Mouse (Mus musculus) MEL (cell line): Measurements from ENCODE around the gene Cmtm7. TPM values are rescaled to one million over a fixed set of nuclear protein-coding genes. Genes with fewer than 3 reads are reported as not detected.

Experiments used
- DNase-seq: peaks from one replicate; pipeline ENCODE4 v3.0.0; 2011; ENCODE audit warnings: low read depth, low spot score
- H3K27ac ChIP-seq: 2 replicates; pipeline ENCODE4 v1.5.1; 2012; ENCODE audit warnings: low read depth, mild to moderate bottlenecking, control low read depth, low read length, moderate library complexity; ENCODE audit not compliant: control insufficient read depth
- H3K27me3 ChIP-seq, 2 experiments: fragments of 150-350 bp in 1 of 2; sonication (generic) in 1 of 2; 2 replicates each; pipeline ENCODE4 v1.6.1; 2012; ENCODE audit warnings: low read length in 2 of 2, mild to moderate bottlenecking in 2 of 2, improper control_type of control experiment in 1 of 2, moderate library complexity in 1 of 2; ENCODE audit not compliant: insufficient read depth in 2 of 2, control insufficient read depth in 1 of 2
- H3K36me3 ChIP-seq, 2 experiments: 2 replicates each; pipeline ENCODE4 v1.6.1; 2012 to 2014; ENCODE audit warnings: low read length in 2 of 2, improper control_type of control experiment in 1 of 2, inconsistent platforms in 1 of 2, mild to moderate bottlenecking in 1 of 2; ENCODE audit not compliant: insufficient read depth in 2 of 2, control insufficient read depth in 1 of 2
- H3K4me1 ChIP-seq, 2 experiments: fragments of 150-350 bp in 1 of 2; sonication (generic) in 1 of 2; 2 replicates each; pipeline ENCODE4 v1.6.1; 2012; ENCODE audit warnings: low read length in 2 of 2, improper control_type of control experiment in 1 of 2, mild to moderate bottlenecking in 1 of 2; ENCODE audit not compliant: insufficient read depth in 2 of 2, control insufficient read depth in 1 of 2
- H3K4me3 ChIP-seq, 2 experiments: fragments of 150-350 bp in 1 of 2; sonication (generic) in 1 of 2; 2 replicates each; pipeline ENCODE4 v1.5.1; 2012; ENCODE audit warnings: low read depth in 2 of 2, low read length in 2 of 2, mild to moderate bottlenecking in 2 of 2, moderate library complexity in 2 of 2, control low read depth in 1 of 2, improper control_type of control experiment in 1 of 2; ENCODE audit not compliant: control insufficient read depth in 1 of 2, insufficient read depth in 1 of 2
- H3K79me2 ChIP-seq: 2 replicates; pipeline ENCODE4 v1.6.1; 2012; ENCODE audit warnings: mild to moderate bottlenecking, low read length, moderate library complexity; ENCODE audit not compliant: control insufficient read depth, poor library complexity, insufficient read depth
- H3K9ac ChIP-seq: 2 replicates; pipeline ENCODE4 v1.6.1; 2012; ENCODE audit warnings: low read depth, mild to moderate bottlenecking, control low read depth, low read length, moderate library complexity; ENCODE audit not compliant: control insufficient read depth, poor library complexity, severe bottlenecking
- H3K9me3 ChIP-seq: fragments of 150-350 bp; sonication (generic); replicated peaks from 2 replicates; pipeline ENCODE4 v1.6.1; 2012; ENCODE audit warnings: mild to moderate bottlenecking, low read length, improper control_type of control experiment, moderate library complexity; ENCODE audit not compliant: insufficient read depth
- CHD1 ChIP-seq: IDR thresholded peaks from 2 replicates; pipeline ENCODE4 v1.6.1; 2012; ENCODE audit warnings: low read depth, mild to moderate bottlenecking, inconsistent platforms, low read length, improper control_type of control experiment
- CHD2 ChIP-seq: IDR thresholded peaks from 2 replicates; pipeline ENCODE4 v1.6.1; 2011; ENCODE audit warnings: low read length, improper control_type of control experiment
- CTCF ChIP-seq, 3 experiments: IDR thresholded peaks in 2 of 3; conservative IDR thresholded peaks in 1 of 3; 2 replicates each; pipeline ENCODE4 v1.5.1; 2011 to 2012; ENCODE audit warnings: low read length in 3 of 3, low read depth in 2 of 3, mild to moderate bottlenecking in 2 of 3, improper control_type of control experiment in 1 of 3, inconsistent platforms in 1 of 3, mixed read lengths in 1 of 3, moderate library complexity in 1 of 3; ENCODE audit not compliant: control insufficient read depth in 1 of 3, insufficient read depth in 1 of 3, poor library complexity in 1 of 3, severe bottlenecking in 1 of 3
- E2F4 ChIP-seq: IDR thresholded peaks from 2 replicates; pipeline ENCODE4 v1.6.1; 2011; ENCODE audit warnings: low read depth, low read length, improper control_type of control experiment, borderline replicate concordance
- ETS1 ChIP-seq: IDR thresholded peaks from 2 replicates; pipeline ENCODE4 v1.6.1; 2012; ENCODE audit warnings: low read depth, mild to moderate bottlenecking, inconsistent platforms, low read length, improper control_type of control experiment, moderate library complexity
- GATA1 ChIP-seq: IDR thresholded peaks from 2 replicates; pipeline ENCODE4 v1.6.1; 2011; ENCODE audit warnings: low read depth, low read length, improper control_type of control experiment
- HCFC1 ChIP-seq: IDR thresholded peaks from 2 replicates; pipeline ENCODE4 v1.6.1; 2012; ENCODE audit warnings: low read depth, mild to moderate bottlenecking, inconsistent platforms, low read length, improper control_type of control experiment, moderate library complexity
- JUND ChIP-seq: IDR thresholded peaks from 2 replicates; pipeline ENCODE4 v1.6.1; 2011; ENCODE audit warnings: low read depth, mild to moderate bottlenecking, improper control_type of control experiment, low read length
- KAT2A ChIP-seq: conservative IDR thresholded peaks from 2 replicates; pipeline ENCODE4 v1.6.1; 2012; ENCODE audit warnings: low read depth, low read length, improper control_type of control experiment, inconsistent platforms
- MAX ChIP-seq: IDR thresholded peaks from 2 replicates; pipeline ENCODE4 v1.6.1; 2011; ENCODE audit warnings: low read length, improper control_type of control experiment
- MAZ ChIP-seq: IDR thresholded peaks from 2 replicates; pipeline ENCODE4 v1.6.1; 2012; ENCODE audit warnings: low read depth, mild to moderate bottlenecking, inconsistent platforms, low read length, improper control_type of control experiment
- MEF2A ChIP-seq: IDR thresholded peaks from 2 replicates; pipeline ENCODE4 v1.6.1; 2014; ENCODE audit warnings: low read depth, mild to moderate bottlenecking, inconsistent platforms, low read length, improper control_type of control experiment; ENCODE audit not compliant: poor library complexity, insufficient replicate concordance, severe bottlenecking; ENCODE audit errors: extremely low read depth
- MXI1 ChIP-seq: IDR thresholded peaks from 2 replicates; pipeline ENCODE4 v1.6.1; 2011; ENCODE audit warnings: mild to moderate bottlenecking, low read depth, low read length, improper control_type of control experiment
- MYB ChIP-seq: IDR thresholded peaks from 2 replicates; pipeline ENCODE4 v1.6.1; 2011; ENCODE audit warnings: mild to moderate bottlenecking, low read depth, low read length, improper control_type of control experiment
- MYC ChIP-seq: IDR thresholded peaks from 2 replicates; pipeline ENCODE4 v1.6.1; 2011; ENCODE audit warnings: low read depth, mild to moderate bottlenecking, low read length, improper control_type of control experiment, moderate library complexity
- NRF1 ChIP-seq: IDR thresholded peaks from 2 replicates; pipeline ENCODE4 v1.6.1; 2014; ENCODE audit warnings: low read depth, mild to moderate bottlenecking, inconsistent platforms, low read length, improper control_type of control experiment, moderate library complexity; ENCODE audit not compliant: poor library complexity, insufficient read depth, severe bottlenecking
- POLR2A ChIP-seq, 2 experiments: IDR thresholded peaks; 2 replicates each; pipeline ENCODE4 v1.6.1; 2011 to 2012; ENCODE audit warnings: low read length in 2 of 2, mild to moderate bottlenecking in 2 of 2, control low read depth in 1 of 2, improper control_type of control experiment in 1 of 2, low read depth in 1 of 2, moderate library complexity in 1 of 2; ENCODE audit not compliant: control insufficient read depth in 1 of 2, insufficient read depth in 1 of 2, poor library complexity in 1 of 2
- POLR2AphosphoS2 ChIP-seq: IDR thresholded peaks from 2 replicates; pipeline ENCODE4 v1.6.1; 2011; ENCODE audit warnings: low read length, improper control_type of control experiment
- POLR2AphosphoS5 ChIP-seq: IDR thresholded peaks from 2 replicates; pipeline ENCODE4 v1.6.1; 2012; ENCODE audit warnings: low read depth, borderline replicate concordance, mild to moderate bottlenecking, inconsistent platforms, low read length, moderate library complexity, mixed read lengths
- RAD21 ChIP-seq: IDR thresholded peaks from 2 replicates; pipeline ENCODE4 v1.6.1; 2011; ENCODE audit warnings: mild to moderate bottlenecking, low read depth, low read length, improper control_type of control experiment
- RCOR1 ChIP-seq: IDR thresholded peaks from 2 replicates; pipeline ENCODE4 v1.6.1; 2012; ENCODE audit warnings: low read depth, mild to moderate bottlenecking, inconsistent platforms, low read length, improper control_type of control experiment
- SIN3A ChIP-seq: IDR thresholded peaks from 2 replicates; pipeline ENCODE4 v1.6.1; 2012; ENCODE audit warnings: low read length, improper control_type of control experiment, inconsistent platforms
- TBP ChIP-seq: IDR thresholded peaks from 2 replicates; pipeline ENCODE4 v1.8.0; 2011; ENCODE audit warnings: low read depth, low read length, improper control_type of control experiment
- ZC3H11A ChIP-seq: IDR thresholded peaks from 2 replicates; pipeline ENCODE4 v1.6.1; 2012; ENCODE audit warnings: low read depth, mild to moderate bottlenecking, inconsistent platforms, low read length, improper control_type of control experiment
- ZKSCAN1 ChIP-seq: IDR thresholded peaks from 2 replicates; pipeline ENCODE4 v1.6.1; 2012; ENCODE audit warnings: low read depth, mild to moderate bottlenecking, inconsistent platforms, low read length, improper control_type of control experiment, moderate library complexity
- ZMIZ1 ChIP-seq: IDR thresholded peaks from 2 replicates; pipeline ENCODE4 v1.6.1; 2012; ENCODE audit warnings: low read depth, mild to moderate bottlenecking, inconsistent platforms, low read length, improper control_type of control experiment, moderate library complexity
- ZNF384 ChIP-seq: IDR thresholded peaks from 2 replicates; pipeline ENCODE4 v1.6.1; 2012; ENCODE audit warnings: low read depth, mild to moderate bottlenecking, inconsistent platforms, low read length, improper control_type of control experiment
- polyA plus RNA-seq, 2 experiments: library from polyadenylated mRNA; stranded (reverse) in 1 of 2; unstranded in 1 of 2; fragments of >175 nt in 1 of 2; fragments of >200 nt in 1 of 2; gene quantifications; 2 replicates each; pipeline versions ENCODE4 v1.2.1 to v1.2.4; 2012; ENCODE audit warnings: low replicate concordance in 2 of 2, low read depth in 1 of 2; ENCODE audit not compliant: insufficient read length in 2 of 2, insufficient read depth in 1 of 2, missing spikeins in 1 of 2
- total RNA-seq: library from RNA; depleted of rRNA; stranded (reverse); fragments of 300-350 nt; gene quantifications from 2 replicates; pipeline ENCODE4 v1.2.3, GENCODE M21; 2012

Cmtm7 gene
- total and polyA plus RNA-seq, 3 experiments: 290 to 545 TPM; not detected in 1

GRCm38 (mm10) chr9:114787716-114788115 lies 6.1 kb upstream of the Cmtm7 start (continued):
- TF ChIP-seq ZC3H11A (no peak), POLR2A (IDR thresholded peaks at IDR 0.05; ENCODE audit: control insufficient read depth in 1 of 2, insufficient read depth in 1 of 2, low read depth in 1 of 2, low read length in 2 of 2, poor library complexity in 1 of 2) (peak in 1 of 2 experiments; percentile 36; a peak in 1 of 4 replicates), MYC (peak; percentile 70; the same call in 1 of the 2 replicates), MXI1 (peak; percentile 73), HCFC1 (0 out of 2 replicates have a peak, but pooled peaks have one; percentile 46), GATA1 (peak; percentile 76)

- TF ChIP-seq NRF1 (no peak), JUND (no peak), ZKSCAN1 (no peak), MAX (no peak), POLR2AphosphoS2 (no peak), MYC (no peak), CTCF (IDR thresholded peaks at IDR 0.05 in 2 of 3, conservative IDR thresholded peaks at IDR 0.05 in 1 of 3; ENCODE audit: control insufficient read depth in 1 of 3, insufficient read depth in 1 of 3, low read depth in 2 of 3, low read length in 3 of 3, poor library complexity in 1 of 3, severe bottlenecking in 1 of 3) (no peak), POLR2A (IDR thresholded peaks at IDR 0.05; ENCODE audit: control insufficient read depth in 1 of 2, insufficient read depth in 1 of 2, low read depth in 1 of 2, low read length in 2 of 2, poor library complexity in 1 of 2) (no peak), CHD2 (no peak), ZC3H11A (no peak), ETS1 (no peak), CHD1 (no peak), E2F4 (no peak)
- DNase-seq: no peak
- Histone ChIP-seq H3K9ac (peak overlapping the region; percentile 28), H3K36me3 (peaks cover 0 to 38% of the 10 kb centered on the region in 2 experiments; a peak in 2 of 4 replicates), H3K27ac (peak overlapping the region; percentile 91), H3K9me3 (no peaks in the 10 kb centered on the region), H3K4me1 (peaks cover 17 to 45% of the 10 kb centered on the region in 2 experiments), H3K79me2 (peaks cover 4% of the 10 kb centered on the region), H3K27me3 (no peaks in the 10 kb centered on the region), H3K4me3 (peak overlapping the region in 1 of 2 experiments; percentile 14; a peak in 1 of 4 replicates)
Observed at GRCm38 (mm10) chr9:114787134-114787533, 5.5 kb upstream of the Cmtm7 start.

- Histone ChIP-seq H3K9me3 (no peaks in the 10 kb centered on the region), H3K4me3 (peak overlapping the region; percentile 53 to 56), H3K9ac (peak overlapping the region; percentile 74), H3K79me2 (peaks cover 18% of the 10 kb centered on the region), H3K27ac (peak overlapping the region; percentile 93), H3K36me3 (peaks cover 0 to 38% of the 10 kb centered on the region in 2 experiments; a peak in 2 of 4 replicates), H3K4me1 (peaks cover 17 to 45% of the 10 kb centered on the region in 2 experiments), H3K27me3 (no peaks in the 10 kb centered on the region)
- peak; percentile 84 for DNase-seq
- TF ChIP-seq RAD21: no peak
- TF ChIP-seq RCOR1: peak; percentile 61; the same call in 1 of the 2 replicates
- peak; percentile 79 for TF ChIP-seq CHD2
- no peak for TF ChIP-seq ZNF384
- peak; percentile 75; the same call in 1 of the 2 replicates for TF ChIP-seq MYC
- TF ChIP-seq ZKSCAN1: no peak
- peak; percentile 66; the same call in 1 of the 2 replicates for TF ChIP-seq MXI1
- 0 out of 2 replicates have a peak, but pooled peaks have one; percentile 45 for TF ChIP-seq MYB
- TF ChIP-seq SIN3A: peak; percentile 68
- TF ChIP-seq ZC3H11A: no peak
- TF ChIP-seq CTCF (IDR thresholded peaks at IDR 0.05 in 2 of 3, conservative IDR thresholded peaks at IDR 0.05 in 1 of 3; ENCODE audit: control insufficient read depth in 1 of 3, insufficient read depth in 1 of 3, low read depth in 2 of 3, low read length in 3 of 3, poor library complexity in 1 of 3, severe bottlenecking in 1 of 3): no peak
- no peak for TF ChIP-seq POLR2AphosphoS5
- peak; percentile 83 for TF ChIP-seq TBP
- TF ChIP-seq ZMIZ1: no peak
- no peak for TF ChIP-seq KAT2A
- TF ChIP-seq MEF2A: no peak
- TF ChIP-seq MAZ: 0 out of 2 replicates have a peak, but pooled peaks have one; percentile 22
- no peak; the same call in 1 of the 2 replicates for TF ChIP-seq CHD1
Observed at GRCm38 (mm10) chr9:114785432-114786125, 3.9 kb upstream of the Cmtm7 start.
